Mouse (Mus musculus): ENCODE data around the gene Itih1.

- TF ChIP-seq CTCF (IDR thresholded peaks at IDR 0.05; ENCODE audit: extremely low read depth, insufficient read depth, insufficient read length, insufficient replicate concordance) (no peak), POLR2A (IDR thresholded peaks at IDR 0.05; ENCODE audit: low read depth, low read length) (no peak)
Observed at GRCm38 (mm10) chr14:30904307-30904706, 38.8 kb downstream of the Itih1 start.
